Mouse (Mus musculus): Measurements from ENCODE around the gene Nrcam. TPM values are rescaled to one million over a fixed set of nuclear protein-coding genes. Genes with fewer than 3 reads are reported as not detected.
A peak's percentile ranks its signal among the peaks of the same experiment; 100 is the strongest.

Nrcam gene
- total RNA-seq, 2 experiments from 2014 or later: not detected

DNA sequence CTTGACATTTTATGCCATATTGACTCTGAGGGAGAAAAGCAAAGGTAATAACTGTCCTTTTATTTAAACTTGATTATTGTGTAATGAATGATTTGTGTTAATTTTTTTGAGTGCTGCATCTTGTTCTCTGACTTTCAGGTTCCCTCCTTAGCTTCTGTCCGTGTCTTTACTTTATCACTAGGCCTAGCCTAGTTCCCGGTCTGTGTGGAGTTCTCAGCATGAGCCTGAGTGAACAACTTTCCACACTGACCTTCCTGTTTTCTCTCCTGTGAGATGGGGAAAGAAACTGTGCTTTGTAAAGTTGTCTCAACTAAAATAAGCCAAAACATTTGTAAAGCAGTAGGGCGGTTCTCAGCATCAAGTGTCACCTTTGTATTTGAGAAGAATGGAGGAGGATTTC, 179.9 kb downstream of the Nrcam start:
- no peak for ATAC-seq (ENCODE audit: poor library complexity, severe bottlenecking)

GRCm38 (mm10) chr12:44509406-44510104, 180.9 kb downstream of the Nrcam start:
- ATAC-seq (ENCODE audit: poor library complexity, severe bottlenecking): no peak

DNA sequence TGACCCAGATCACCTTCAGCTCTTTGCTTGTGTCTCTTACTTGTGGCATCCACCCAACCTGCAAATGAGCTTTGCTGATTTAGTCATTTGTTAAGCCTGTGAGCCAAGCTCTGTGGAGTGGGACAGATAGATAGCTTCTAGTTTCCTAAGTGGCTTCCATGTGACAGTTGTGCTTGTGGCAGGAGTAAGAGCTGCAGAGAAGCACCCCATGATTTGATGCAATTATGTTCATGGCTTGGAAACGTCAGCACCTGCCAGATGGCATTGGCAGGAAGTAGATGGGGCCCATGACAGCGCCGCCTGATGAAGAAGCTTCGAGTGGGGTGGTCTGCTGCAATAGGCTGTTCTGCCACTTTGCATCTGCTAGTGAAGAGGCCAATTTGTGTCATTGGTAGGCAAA, 186.4 kb downstream of the Nrcam start:
- no peak for ATAC-seq (ENCODE audit: poor library complexity, severe bottlenecking)

DNA sequence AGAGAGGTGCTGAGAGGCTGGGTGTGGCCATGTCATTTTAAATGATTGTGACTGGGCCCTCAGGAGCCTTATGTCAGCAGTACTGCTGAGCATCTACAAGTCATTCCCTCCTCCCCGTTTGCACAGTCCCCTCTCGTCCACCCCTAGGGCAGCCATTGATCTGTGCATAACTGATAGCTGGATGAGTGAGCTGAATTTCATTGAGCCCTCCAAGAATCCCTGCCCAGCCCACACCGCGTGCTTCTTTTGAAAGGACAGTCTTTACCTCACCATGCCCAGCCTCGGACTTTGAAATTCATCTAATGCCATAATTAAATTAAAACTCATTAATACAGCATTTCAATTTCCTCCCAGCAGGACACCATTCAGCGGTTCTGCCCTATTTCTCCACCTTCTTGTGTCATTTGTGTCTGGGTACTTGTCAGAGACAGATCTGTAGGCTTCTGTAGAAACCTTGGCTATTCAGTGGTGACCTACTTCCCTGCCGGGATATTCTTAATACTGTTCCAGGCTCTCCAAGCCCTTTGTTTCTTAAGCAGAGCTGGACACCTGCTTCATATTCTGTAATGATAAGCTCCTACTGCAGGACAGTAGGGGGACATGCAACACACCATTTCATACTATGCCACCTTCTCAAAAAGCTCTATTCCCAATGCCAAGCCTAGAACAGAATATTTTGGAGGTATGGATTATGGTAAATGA, 190.9 kb downstream of the Nrcam start:
- no peak for ATAC-seq (ENCODE audit: poor library complexity, severe bottlenecking)

- no peak for ATAC-seq (ENCODE audit: poor library complexity, severe bottlenecking)
Measured at GRCm38 (mm10) chr12:44521496-44521895, 192.8 kb downstream of the Nrcam start.

- ATAC-seq (ENCODE audit: poor library complexity, severe bottlenecking): no peak
Measured at GRCm38 (mm10) chr12:44524621-44525565, 196.2 kb downstream of the Nrcam start.

GRCm38 (mm10) chr12:44528391-44529016, 199.8 kb downstream of the Nrcam start:
- ATAC-seq (ENCODE audit: poor library complexity, severe bottlenecking): no peak

DNA sequence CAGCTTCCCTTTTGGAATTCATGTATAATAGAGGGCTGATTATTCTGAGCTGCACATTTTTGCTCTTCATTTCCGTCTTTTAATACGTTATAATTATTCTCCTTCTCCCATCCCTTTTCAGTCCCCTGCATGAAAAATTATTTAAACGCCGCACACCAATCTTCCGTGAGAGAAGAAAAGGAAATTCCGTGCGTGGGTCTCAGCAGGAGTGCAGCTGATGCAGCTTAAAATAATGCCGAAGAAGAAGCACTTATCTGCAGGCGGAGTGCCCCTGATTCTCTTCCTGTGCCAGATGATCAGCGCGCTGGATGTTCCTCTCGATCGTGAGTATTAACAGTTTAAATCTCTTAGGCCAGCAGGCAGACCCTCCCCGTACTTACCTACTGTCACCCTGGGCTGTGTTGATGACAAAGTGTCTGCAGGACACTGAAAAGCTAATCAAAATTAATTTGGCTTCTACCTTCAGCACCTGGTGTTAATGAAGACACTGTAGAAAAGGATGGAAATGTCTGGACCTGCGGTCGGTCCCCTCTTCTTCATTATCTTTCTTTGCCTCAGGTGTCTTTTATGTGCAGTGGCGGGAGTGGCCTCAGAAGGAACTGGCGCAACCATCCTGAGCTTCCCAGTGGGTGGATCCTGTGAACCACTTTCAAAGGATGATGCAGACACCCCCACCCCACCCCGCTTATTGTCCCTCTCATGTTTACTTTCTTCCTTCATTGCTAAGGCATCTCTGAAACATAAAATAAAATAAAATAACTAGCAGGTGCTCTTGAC, 203.8 kb downstream of the Nrcam start:
- no peak for ATAC-seq (ENCODE audit: poor library complexity, severe bottlenecking)

DNA sequence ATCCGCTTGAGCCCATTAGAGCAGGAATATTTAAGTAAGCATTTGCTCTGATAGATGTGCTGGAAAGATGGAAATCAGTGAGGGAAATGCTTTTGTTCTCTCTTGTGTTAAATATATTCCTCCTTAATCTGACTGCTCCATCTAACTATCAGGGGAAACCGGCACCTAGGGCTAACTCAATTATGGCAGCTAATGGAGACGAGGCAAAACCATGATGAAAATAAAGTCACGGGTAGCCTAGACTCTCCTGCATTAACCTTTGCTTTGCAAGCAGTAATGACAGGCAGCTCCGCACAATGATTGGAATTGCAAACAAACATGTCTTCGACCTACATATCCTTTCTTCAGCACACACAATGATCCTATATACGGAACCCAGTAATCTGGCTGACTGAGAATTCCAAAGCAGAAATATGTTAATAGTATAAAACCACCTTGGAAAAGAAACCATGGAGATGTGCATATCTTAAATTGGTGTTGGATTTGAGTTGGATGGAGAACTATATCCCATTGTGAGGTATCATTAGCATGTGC, 205.5 kb downstream of the Nrcam start:
- ATAC-seq (ENCODE audit: poor library complexity, severe bottlenecking): no peak

DNA sequence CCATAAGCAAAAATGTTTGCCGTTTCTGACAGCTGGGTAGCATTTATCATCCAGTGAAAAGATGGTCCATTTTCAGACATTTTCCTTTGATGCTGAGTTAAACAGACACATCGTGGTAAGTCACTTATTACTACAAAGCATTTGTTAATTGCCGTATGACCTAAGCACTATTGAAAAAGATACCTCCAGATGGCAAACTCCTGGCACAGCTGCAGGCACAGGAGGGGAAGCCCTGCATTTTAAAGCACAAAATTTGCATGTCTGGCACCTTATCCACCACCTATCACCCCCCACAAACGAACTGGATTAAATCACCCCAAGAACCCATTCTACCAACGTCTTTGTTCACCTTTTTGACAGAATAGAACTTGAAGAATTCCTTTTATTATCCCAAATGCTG, 206.9 kb downstream of the Nrcam start:
- ATAC-seq (ENCODE audit: poor library complexity, severe bottlenecking): no peak

DNA sequence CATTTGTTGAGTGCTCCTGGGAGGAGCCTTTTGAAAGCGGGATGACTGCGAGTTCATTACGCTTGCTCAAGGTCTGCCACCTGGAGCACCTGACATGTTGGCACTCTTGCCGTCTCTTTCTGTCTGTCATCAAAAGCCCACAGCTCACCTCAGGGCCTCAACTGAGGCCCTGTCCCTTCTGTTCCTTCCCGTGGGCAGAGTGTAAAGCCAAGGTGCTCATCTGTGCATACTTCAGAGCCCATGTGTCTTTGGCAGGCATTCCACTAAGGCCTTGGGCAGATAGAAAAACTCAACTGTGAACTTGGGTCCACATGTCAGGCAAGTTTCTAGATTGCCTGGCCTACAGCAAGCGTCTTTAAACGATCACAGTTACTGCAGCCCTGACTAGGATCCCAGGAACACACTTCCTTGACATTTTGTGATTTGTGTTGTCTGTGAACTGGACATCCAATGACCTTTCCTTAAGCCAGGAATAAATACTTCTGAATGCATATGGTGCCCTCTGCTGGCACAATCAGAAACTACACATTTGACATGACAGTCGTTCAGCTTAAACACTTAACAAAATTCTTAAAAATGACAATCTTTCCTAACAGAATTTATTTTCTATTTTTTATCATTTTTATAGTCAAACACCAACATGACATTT, 219.2 kb downstream of the Nrcam start:
- peak; percentile 57 for ATAC-seq (ENCODE audit: poor library complexity, severe bottlenecking)

GRCm38 (mm10) chr12:44548465-44548864, 219.8 kb downstream of the Nrcam start:
- no peak for ATAC-seq (ENCODE audit: poor library complexity, severe bottlenecking)

DNA sequence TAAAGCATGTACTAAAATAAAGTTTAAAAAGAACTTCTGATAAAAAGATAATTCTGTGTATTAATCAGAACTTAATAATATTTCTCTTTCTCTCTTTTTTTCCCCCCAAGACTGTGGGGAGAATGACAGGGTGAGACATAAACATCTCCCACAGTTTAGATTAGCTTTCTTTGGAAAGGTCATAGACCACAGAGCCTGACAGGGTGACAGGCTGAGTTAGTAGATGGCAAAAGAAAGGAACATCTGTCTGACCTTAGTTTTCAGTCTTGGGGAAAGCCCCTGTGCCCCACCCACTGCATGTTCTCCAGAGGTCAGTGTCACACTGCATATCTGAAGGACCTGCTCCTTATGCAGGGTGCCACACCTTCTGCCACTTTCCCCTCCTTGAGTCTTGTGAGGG, 222.9 kb downstream of the Nrcam start:
- ATAC-seq (ENCODE audit: poor library complexity, severe bottlenecking): no peak

- no peak for ATAC-seq (ENCODE audit: poor library complexity, severe bottlenecking)
Measured at GRCm38 (mm10) chr12:44554051-44554450, 225.4 kb downstream of the Nrcam start.

DNA sequence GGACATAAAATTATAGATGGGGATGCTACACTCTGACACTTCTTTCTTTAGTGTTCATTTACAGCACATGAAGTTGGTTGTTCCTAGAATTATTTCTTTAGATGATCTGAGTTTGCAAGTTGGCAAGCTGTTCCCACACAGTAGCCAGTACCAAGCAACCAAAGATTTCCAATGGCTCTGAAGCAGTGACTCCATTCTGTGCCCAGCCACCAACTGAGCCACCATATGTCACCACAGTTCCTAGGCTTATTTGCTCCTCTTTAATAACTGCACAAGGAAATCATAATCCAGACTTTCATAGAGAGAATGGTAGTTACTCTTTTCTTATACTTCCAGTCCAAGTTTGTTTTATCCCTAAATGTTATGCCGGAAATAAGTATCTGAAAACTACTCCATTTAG, 226.1 kb downstream of the Nrcam start:
- no peak for ATAC-seq (ENCODE audit: poor library complexity, severe bottlenecking)

GRCm38 (mm10) chr12:44560002-44560401, 231.3 kb downstream of the Nrcam start:
- no peak for ATAC-seq (ENCODE audit: poor library complexity, severe bottlenecking)

DNA sequence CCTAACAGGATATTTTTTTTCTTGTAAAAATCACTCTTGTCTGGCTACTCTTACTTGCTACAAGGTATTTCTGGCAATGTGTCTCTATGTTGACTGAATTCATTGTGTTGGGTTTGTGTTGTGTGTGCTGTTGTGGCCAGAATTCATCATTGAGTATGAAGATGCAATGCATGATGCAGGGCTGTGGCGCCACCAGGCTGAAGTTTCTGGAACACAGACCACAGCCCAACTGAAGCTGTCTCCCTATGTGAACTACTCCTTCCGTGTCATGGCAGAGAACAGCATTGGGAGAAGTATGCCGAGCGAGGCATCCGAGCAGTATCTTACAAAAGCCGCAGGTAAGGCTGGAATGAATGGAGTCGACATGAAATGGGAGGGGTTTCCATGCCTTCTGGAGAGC, 241.4 kb downstream of the Nrcam start:
- no peak for ATAC-seq (ENCODE audit: poor library complexity, severe bottlenecking)

GRCm38 (mm10) chr12:44572664-44573063, 244.0 kb downstream of the Nrcam start:
- peak; percentile 52; the same call in 1 of the 2 replicates for ATAC-seq (ENCODE audit: poor library complexity, severe bottlenecking)

DNA sequence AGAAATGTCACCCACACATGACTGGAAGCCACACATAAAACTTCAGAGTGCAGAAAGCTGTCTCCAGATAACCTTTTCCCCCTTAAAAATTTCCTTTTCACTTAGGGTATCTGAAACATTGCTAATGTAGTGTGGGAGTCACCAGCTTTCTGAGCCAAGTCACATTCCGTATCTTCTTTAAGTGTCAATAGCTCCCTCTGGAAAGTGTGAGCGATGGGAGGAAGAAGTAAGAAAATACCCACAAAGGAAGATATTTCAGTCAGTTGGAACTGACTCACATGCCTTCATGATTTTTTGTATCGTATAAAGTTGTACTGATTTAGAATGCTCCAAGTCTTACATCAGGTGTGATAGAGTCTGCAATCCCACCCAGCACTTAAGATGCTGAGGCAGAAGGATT, 245.5 kb downstream of the Nrcam start:
- no peak for ATAC-seq (ENCODE audit: poor library complexity, severe bottlenecking)

Data from megakaryocyte, adult 5-6 weeks (primary cell).